Comparison of ENCODE assay signal across 8 mouse cellular contexts in genomic region chr10:80262169-80262568, GRCm38 (mm10). TPM values are rescaled to one million over a fixed set of nuclear protein-coding genes. Genes with fewer than 3 reads are reported as not detected.
DNase-seq lines count a peak whose midpoint lies in the region; ATAC-seq and TF ChIP-seq lines count a peak whose summit lies in the region.

No protein-coding gene starts in this region.

- H3K27me3 ChIP-seq in erythroblast, embryonic 14.5 days (ENCODE audit: control insufficient read depth) = no peaks in the 10 kb centered on the region
- no peaks in the 10 kb centered on the region for H3K27me3 ChIP-seq in midbrain, embryonic 10.5 days (ENCODE audit: low read depth, poor library complexity, severe bottlenecking)
- no peaks in the 10 kb centered on the region for H3K27me3 ChIP-seq in midbrain, embryonic 13.5 days
- no peaks in the 10 kb centered on the region for H3K27me3 ChIP-seq in intestine, postnatal 0 days (replicated peaks; ENCODE audit: control insufficient read depth, insufficient read depth, low read length)
- no peaks in the 10 kb centered on the region for H3K27me3 ChIP-seq in stomach, postnatal 0 days (ENCODE audit: control insufficient read depth, insufficient read depth, low read length)

- no peak for ATAC-seq in erythroblast, adult 5-6 weeks (replicated peaks; ENCODE audit: low FRiP score, poor library complexity, severe bottlenecking)
- no peak for ATAC-seq in midbrain, embryonic 13.5 days
- ATAC-seq in intestine, postnatal 0 days = no peak
- ATAC-seq in stomach, postnatal 0 days (ENCODE audit: low FRiP score, low TSS enrichment) = no peak

- TF ChIP-seq CTCF in intestine, postnatal 0 days (IDR thresholded peaks at IDR 0.05; ENCODE audit: low read depth) = no peak
- TF ChIP-seq CTCF in stomach, postnatal 0 days (IDR thresholded peaks at IDR 0.05; ENCODE audit: low read depth) = no peak

- DNase-seq in midbrain, embryonic 10.5 days (ENCODE audit: low spot score) = no peak
- no peak for DNase-seq in stomach, postnatal 0 days (ENCODE audit: low spot score)
- DNase-seq in B cell, adult 2 months = no peak
- DNase-seq in cerebellum, adult 18-20 months = no peak

- H3K36me3 ChIP-seq in erythroblast, embryonic 14.5 days (ENCODE audit: control insufficient read depth) = peaks cover 39% of the 10 kb centered on the region
- peaks cover 29% of the 10 kb centered on the region for H3K36me3 ChIP-seq in midbrain, embryonic 10.5 days
- peaks cover 22% of the 10 kb centered on the region for H3K36me3 ChIP-seq in midbrain, embryonic 13.5 days
- peaks cover 19% of the 10 kb centered on the region; the same call in 1 of the 2 replicates for H3K36me3 ChIP-seq in intestine, postnatal 0 days (ENCODE audit: control insufficient read depth, insufficient read depth)
- H3K36me3 ChIP-seq in stomach, postnatal 0 days (ENCODE audit: control insufficient read depth, insufficient read depth, low read length) = peaks cover 7% of the 10 kb centered on the region

- 74% methylated on average over 12 of the region's 12 CpGs for WGBS in midbrain, embryonic 10.5 days
- WGBS in midbrain, embryonic 13.5 days = 70% methylated on average over 12 of the region's 12 CpGs
- 65% methylated on average over 12 of the region's 12 CpGs for WGBS in intestine, postnatal 0 days
- 69% methylated on average over 12 of the region's 12 CpGs for WGBS in stomach, postnatal 0 days

- peak overlapping the region; percentile 91; the same call in 1 of the 2 replicates for H3K27ac ChIP-seq in midbrain, embryonic 10.5 days (replicated peaks)
- H3K27ac ChIP-seq in midbrain, embryonic 13.5 days = no peak overlapping the region
- peak overlapping the region; percentile 93; the same call in 1 of the 2 replicates for H3K27ac ChIP-seq in intestine, postnatal 0 days (ENCODE audit: low read depth, low read length)
- H3K27ac ChIP-seq in stomach, postnatal 0 days (replicated peaks) = peak overlapping the region; percentile 98

- peaks cover 80% of the 10 kb centered on the region for H3K4me1 ChIP-seq in erythroblast, embryonic 14.5 days (ENCODE audit: control insufficient read depth)
- peaks cover 70% of the 10 kb centered on the region for H3K4me1 ChIP-seq in midbrain, embryonic 10.5 days
- H3K4me1 ChIP-seq in midbrain, embryonic 13.5 days (replicated peaks) = peaks cover 57% of the 10 kb centered on the region
- peaks cover 7% of the 10 kb centered on the region; the same call in 1 of the 2 replicates for H3K4me1 ChIP-seq in intestine, postnatal 0 days (replicated peaks; ENCODE audit: control insufficient read depth, insufficient read depth, low read length)
- peaks cover 10% of the 10 kb centered on the region; the same call in 1 of the 2 replicates for H3K4me1 ChIP-seq in stomach, postnatal 0 days (replicated peaks; ENCODE audit: control insufficient read depth, insufficient read depth)

- H3K9ac ChIP-seq in midbrain, embryonic 13.5 days (replicated peaks) = no peak overlapping the region
- H3K9ac ChIP-seq in intestine, postnatal 0 days (ENCODE audit: low read depth, low read length) = peak overlapping the region; percentile 54; the same call in 1 of the 2 replicates
- no peak overlapping the region for H3K9ac ChIP-seq in stomach, postnatal 0 days (ENCODE audit: low read length)

- TF ChIP-seq EP300 in stomach, postnatal 0 days (optimal IDR thresholded peaks at IDR 0.05) = no peak

- no peaks in the 10 kb centered on the region for H3K9me3 ChIP-seq in erythroblast, embryonic 14.5 days (ENCODE audit: control insufficient read depth, low read length)
- H3K9me3 ChIP-seq in midbrain, embryonic 10.5 days (replicated peaks) = no peaks in the 10 kb centered on the region
- H3K9me3 ChIP-seq in midbrain, embryonic 13.5 days = no peaks in the 10 kb centered on the region
- no peaks in the 10 kb centered on the region for H3K9me3 ChIP-seq in intestine, postnatal 0 days (ENCODE audit: control insufficient read depth)
- H3K9me3 ChIP-seq in stomach, postnatal 0 days (ENCODE audit: control insufficient read depth, low read length) = no peaks in the 10 kb centered on the region

- peak overlapping the region; percentile 20 for H3K4me3 ChIP-seq in erythroblast, embryonic 14.5 days (replicated peaks)
- peak overlapping the region; percentile 63 for H3K4me3 ChIP-seq in midbrain, embryonic 10.5 days
- no peak overlapping the region; the same call in 1 of the 2 replicates for H3K4me3 ChIP-seq in midbrain, embryonic 13.5 days (replicated peaks)
- H3K4me3 ChIP-seq in intestine, postnatal 0 days (ENCODE audit: low read depth, low read length) = peak overlapping the region; percentile 45
- peak overlapping the region; percentile 48 for H3K4me3 ChIP-seq in stomach, postnatal 0 days (ENCODE audit: low read depth, low read length)

- H3K4me2 ChIP-seq in midbrain, embryonic 13.5 days (replicated peaks) = no peak overlapping the region
- H3K4me2 ChIP-seq in intestine, postnatal 0 days (replicated peaks; ENCODE audit: low read depth) = peak overlapping the region; percentile 95
- H3K4me2 ChIP-seq in stomach, postnatal 0 days (replicated peaks; ENCODE audit: low read depth) = peak overlapping the region; percentile 85

RNA-seq across cellular contexts. Expression of gene Dazap1, which starts 0.9 kb away (rescaled TPM):
- polyA plus RNA-seq in erythroblast, embryonic 14.5 days (2012) = 76.5 and 84.5 TPM in 2 replicates
- 13.8 and 17.1 TPM in 2 replicates for total RNA-seq in erythroblast, adult 5-6 weeks (2015; ENCODE audit: low replicate concordance)
- total RNA-seq in erythroblast, adult 5-6 weeks (2017; ENCODE audit: low replicate concordance) = 29.8 and 35.3 TPM in 2 replicates
- 43.7 and 50.6 TPM in 2 replicates for polyA plus RNA-seq in midbrain, embryonic 10.5 days (2016; fragmentation: Nextera tagmentation; extraction: Ambion mirVana)
- polyA plus RNA-seq in midbrain, embryonic 13.5 days (2015; fragmentation: Nextera tagmentation; extraction: Ambion mirVana) = 62.9 and 66.1 TPM in 2 replicates
- polyA plus RNA-seq in intestine, postnatal 0 days (2015; fragmentation: Nextera tagmentation; extraction: Ambion mirVana) = 26.6 and 29.0 TPM in 2 replicates
- polyA plus RNA-seq in stomach, postnatal 0 days (2015; fragmentation: Nextera tagmentation; extraction: Ambion mirVana) = 27.4 and 28.4 TPM in 2 replicates

RNA-seq across cellular contexts. Expression of gene Gamt, which starts 1.4 kb away (rescaled TPM):
- polyA plus RNA-seq in erythroblast, embryonic 14.5 days (2012) = 0.11 and 0.20 TPM in 2 replicates
- total RNA-seq in erythroblast, adult 5-6 weeks (2015; ENCODE audit: low replicate concordance) = not detected in 2 replicates
- total RNA-seq in erythroblast, adult 5-6 weeks (2017; ENCODE audit: low replicate concordance) = 0.77 TPM in 1 of 2 replicates, not detected in the other
- 32.5 and 35.5 TPM in 2 replicates for polyA plus RNA-seq in midbrain, embryonic 10.5 days (2016; fragmentation: Nextera tagmentation; extraction: Ambion mirVana)
- 20.9 and 22.3 TPM in 2 replicates for polyA plus RNA-seq in midbrain, embryonic 13.5 days (2015; fragmentation: Nextera tagmentation; extraction: Ambion mirVana)
- polyA plus RNA-seq in intestine, postnatal 0 days (2015; fragmentation: Nextera tagmentation; extraction: Ambion mirVana) = 30.1 and 37.2 TPM in 2 replicates
- 16.3 and 17.4 TPM in 2 replicates for polyA plus RNA-seq in stomach, postnatal 0 days (2015; fragmentation: Nextera tagmentation; extraction: Ambion mirVana)

RNA-seq across cellular contexts. Expression of gene Ndufs7, which starts 13.2 kb away (rescaled TPM):
- polyA plus RNA-seq in erythroblast, embryonic 14.5 days (2012) = 19.0 and 28.9 TPM in 2 replicates
- 25.7 and 25.9 TPM in 2 replicates for total RNA-seq in erythroblast, adult 5-6 weeks (2015; ENCODE audit: low replicate concordance)
- total RNA-seq in erythroblast, adult 5-6 weeks (2017; ENCODE audit: low replicate concordance) = 13.0 and 14.2 TPM in 2 replicates
- polyA plus RNA-seq in midbrain, embryonic 10.5 days (2016; fragmentation: Nextera tagmentation; extraction: Ambion mirVana) = 288 and 314 TPM in 2 replicates
- 244 and 265 TPM in 2 replicates for polyA plus RNA-seq in midbrain, embryonic 13.5 days (2015; fragmentation: Nextera tagmentation; extraction: Ambion mirVana)
- polyA plus RNA-seq in intestine, postnatal 0 days (2015; fragmentation: Nextera tagmentation; extraction: Ambion mirVana) = 584 and 605 TPM in 2 replicates
- 400 and 403 TPM in 2 replicates for polyA plus RNA-seq in stomach, postnatal 0 days (2015; fragmentation: Nextera tagmentation; extraction: Ambion mirVana)

RNA-seq across cellular contexts. Expression of gene Rps15, which starts 30.1 kb away (rescaled TPM):
- 998 and 1,528 TPM in 2 replicates for polyA plus RNA-seq in erythroblast, embryonic 14.5 days (2012)
- 509 and 541 TPM in 2 replicates for total RNA-seq in erythroblast, adult 5-6 weeks (2015; ENCODE audit: low replicate concordance)
- total RNA-seq in erythroblast, adult 5-6 weeks (2017; ENCODE audit: low replicate concordance) = 422 and 457 TPM in 2 replicates
- 889 and 1,053 TPM in 2 replicates for polyA plus RNA-seq in midbrain, embryonic 10.5 days (2016; fragmentation: Nextera tagmentation; extraction: Ambion mirVana)
- 631 and 653 TPM in 2 replicates for polyA plus RNA-seq in midbrain, embryonic 13.5 days (2015; fragmentation: Nextera tagmentation; extraction: Ambion mirVana)
- 708 and 727 TPM in 2 replicates for polyA plus RNA-seq in intestine, postnatal 0 days (2015; fragmentation: Nextera tagmentation; extraction: Ambion mirVana)
- polyA plus RNA-seq in stomach, postnatal 0 days (2015; fragmentation: Nextera tagmentation; extraction: Ambion mirVana) = 766 and 821 TPM in 2 replicates

RNA-seq across cellular contexts. Expression of gene Apc2, which starts 33.6 kb away (rescaled TPM):
- under 0.01 TPM in 1 of 2 replicates, not detected in the other for polyA plus RNA-seq in erythroblast, embryonic 14.5 days (2012)
- total RNA-seq in erythroblast, adult 5-6 weeks (2015; ENCODE audit: low replicate concordance) = not detected in 2 replicates
- 0.09 and 0.14 TPM in 2 replicates for total RNA-seq in erythroblast, adult 5-6 weeks (2017; ENCODE audit: low replicate concordance)
- 28.3 and 61.6 TPM in 2 replicates for polyA plus RNA-seq in midbrain, embryonic 10.5 days (2016; fragmentation: Nextera tagmentation; extraction: Ambion mirVana)
- polyA plus RNA-seq in midbrain, embryonic 13.5 days (2015; fragmentation: Nextera tagmentation; extraction: Ambion mirVana) = 182 and 209 TPM in 2 replicates
- 1.1 and 1.6 TPM in 2 replicates for polyA plus RNA-seq in intestine, postnatal 0 days (2015; fragmentation: Nextera tagmentation; extraction: Ambion mirVana)
- polyA plus RNA-seq in stomach, postnatal 0 days (2015; fragmentation: Nextera tagmentation; extraction: Ambion mirVana) = 1.2 and 1.3 TPM in 2 replicates

Comparison
In these comparisons a context has a peak if more than half of its experiments do, and no peak if none do; other contexts are left out.
1. RNA of gene Gamt, which starts 1.4 kb away (polyA plus RNA-seq): 32.5 to 35.5 TPM in midbrain, embryonic 10.5 days, 30.1 to 37.2 TPM in intestine, postnatal 0 days, 20.9 to 22.3 TPM in midbrain, embryonic 13.5 days and 16.3 to 17.4 TPM in stomach, postnatal 0 days; 0.11 to 0.20 TPM in erythroblast, embryonic 14.5 days; every median in the first group is over 10 times any median in the second.